Mouse (Mus musculus) mature B cell (primary cell): ENCODE measurements around the gene Kcnc2.
"Not testable (repeated sequence)": the region's sequence is repeated elsewhere in the genome, so short reads cannot be mapped to it uniquely, and the experiment has no call there.

ENCODE experiments used
- in situ Hi-C: fragments of 300-500 bp; cut with MboI; formaldehyde crosslinking; loops from 2 replicates; pipeline ENCODE4 v1.14.3; 2019

The Kcnc2 gene

GRCm38 (mm10) chr10:112270887-112271802, at the start of gene Kcnc2:
Kcnc2 (plus strand) TSS chr10:112271121.
- in situ Hi-C loops = no loop called here

- in situ Hi-C loops = no loop called here
Observed at GRCm38 (mm10) chr10:112227073-112227472, 43.8 kb upstream of the Kcnc2 start.

DNA sequence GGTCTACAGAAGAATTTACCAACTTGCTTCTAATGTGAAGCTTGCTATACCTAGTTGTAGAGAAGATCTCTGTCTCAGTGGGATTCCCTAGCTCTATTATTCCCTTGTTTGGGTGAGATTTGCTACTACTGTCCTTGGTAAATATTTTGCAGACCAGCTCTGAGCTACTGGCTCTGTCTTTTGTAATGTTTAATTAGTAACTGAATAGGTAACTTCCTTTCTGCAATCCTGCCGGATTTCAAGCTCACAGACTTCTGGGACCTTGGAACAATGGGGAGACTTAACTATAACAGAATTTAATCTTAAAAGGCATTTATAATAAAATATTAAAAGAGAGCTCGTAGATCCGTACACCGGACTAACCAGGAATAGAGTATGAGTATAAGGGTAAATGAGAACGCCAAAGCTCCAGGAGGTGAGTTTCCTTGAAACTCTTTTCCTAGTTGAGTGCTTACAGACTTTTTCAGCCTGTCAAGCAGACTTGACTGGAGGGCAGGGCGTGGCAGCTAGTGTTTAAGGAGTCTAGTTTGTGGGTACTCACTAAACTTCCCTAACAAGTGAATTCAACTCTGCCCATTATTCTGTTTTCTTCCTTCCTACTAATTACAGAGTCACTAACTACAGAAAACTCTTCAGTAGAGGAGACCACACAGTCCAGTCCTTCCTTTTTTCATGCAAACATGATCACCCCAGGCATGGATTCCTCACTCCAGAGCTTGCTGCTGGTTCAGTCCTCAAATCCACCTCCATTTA, 41.7 kb upstream of the Kcnc2 start:
- in situ Hi-C loops = not testable (repeated sequence)

DNA sequence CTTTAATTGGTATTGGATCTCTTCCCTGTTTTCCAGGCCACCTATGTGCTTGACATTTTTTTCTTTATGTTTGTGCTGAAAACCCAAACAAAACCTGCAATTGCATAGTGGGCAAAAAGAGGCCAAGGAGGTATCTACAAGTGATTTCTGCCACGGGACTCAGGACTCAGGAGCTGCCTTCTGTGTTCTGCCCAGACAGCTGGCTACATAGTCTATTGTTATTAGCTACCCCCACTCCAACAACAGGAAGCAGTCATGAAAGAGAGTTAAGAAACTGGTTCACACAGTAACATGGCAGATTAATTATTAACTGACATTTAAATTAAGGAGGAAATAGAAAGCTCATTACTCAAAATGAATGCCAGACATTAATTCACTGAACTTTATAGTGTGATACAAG, 38.2 kb upstream of the Kcnc2 start:
- in situ Hi-C loops = not testable (repeated sequence)

DNA sequence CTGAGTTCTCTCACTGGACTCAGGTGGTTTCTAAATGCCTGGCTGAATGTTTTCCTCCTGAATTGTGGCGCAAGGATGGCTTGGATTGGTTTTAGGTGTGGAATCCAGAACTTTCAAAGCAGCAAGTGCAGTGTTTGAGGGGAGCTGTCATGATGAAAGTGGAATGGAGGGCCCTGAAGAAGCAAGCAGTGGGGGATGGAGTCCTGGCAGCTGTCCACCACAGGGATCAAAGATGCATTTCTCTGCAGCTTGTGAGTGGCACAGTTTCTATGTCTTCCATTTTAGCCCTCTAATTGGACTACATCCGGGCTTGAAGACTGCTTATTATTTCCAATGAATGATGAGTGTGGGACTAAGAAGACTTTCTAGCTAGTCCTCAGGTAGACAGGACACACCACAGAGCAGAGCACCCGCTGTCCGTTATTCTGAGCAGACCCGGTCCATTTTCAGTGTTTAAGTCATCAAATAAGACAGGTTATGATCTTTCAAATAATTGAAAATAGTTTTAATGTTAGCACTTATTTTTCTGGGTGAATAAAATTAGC, 35.5 kb upstream of the Kcnc2 start:
- in situ Hi-C loops = not testable (repeated sequence)

GRCm38 (mm10) chr10:112248273-112248672, 22.6 kb upstream of the Kcnc2 start:
- in situ Hi-C loops = no loop called here

DNA sequence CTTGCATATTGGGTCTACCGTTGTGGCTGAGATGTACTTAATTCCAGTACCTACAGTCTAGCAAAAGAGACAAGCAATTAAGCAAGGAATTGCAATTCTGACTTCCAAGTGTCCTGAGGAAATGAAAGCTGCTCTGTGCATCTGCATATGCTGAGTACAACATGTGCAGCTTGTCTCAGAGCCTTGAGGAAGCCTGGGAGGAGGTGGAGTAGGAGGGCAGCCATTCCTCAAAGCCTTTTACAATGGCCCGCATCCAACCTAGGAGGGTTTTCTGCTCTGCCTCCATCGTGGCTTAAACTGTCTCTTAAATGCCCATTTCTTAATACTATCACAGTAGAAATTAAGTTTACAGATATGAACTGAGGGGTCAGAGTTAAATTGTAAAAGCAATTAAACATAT, 7.5 kb upstream of the Kcnc2 start:
- in situ Hi-C loops = no loop called here

DNA sequence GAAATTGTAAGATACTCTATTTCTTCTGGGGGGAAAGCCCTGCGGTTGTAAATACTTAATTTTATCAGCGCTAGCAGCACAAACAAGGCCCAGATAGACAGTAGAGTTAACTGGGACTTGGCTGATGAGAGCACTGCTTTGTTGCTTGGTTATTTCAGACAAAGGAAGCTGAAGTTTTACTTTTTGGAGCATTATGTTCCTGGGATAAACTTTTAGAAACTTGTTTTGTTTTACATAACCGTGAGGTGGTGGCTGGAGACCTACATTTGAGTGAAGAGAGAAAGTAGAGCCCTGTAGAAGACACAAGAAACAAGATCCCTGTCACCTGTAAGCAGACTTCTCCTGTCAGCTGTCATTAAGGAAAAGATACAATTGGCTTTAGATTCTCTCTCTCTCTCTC, 1.4 kb upstream of the Kcnc2 start:
- in situ Hi-C loops = no loop called here

- in situ Hi-C loops = no loop called here
Observed at GRCm38 (mm10) chr10:112269939-112270781, 761 bp upstream of the Kcnc2 start.

GRCm38 (mm10) chr10:112271803-112272165, 863 bp downstream of the Kcnc2 start:
- in situ Hi-C loops = no loop called here

DNA sequence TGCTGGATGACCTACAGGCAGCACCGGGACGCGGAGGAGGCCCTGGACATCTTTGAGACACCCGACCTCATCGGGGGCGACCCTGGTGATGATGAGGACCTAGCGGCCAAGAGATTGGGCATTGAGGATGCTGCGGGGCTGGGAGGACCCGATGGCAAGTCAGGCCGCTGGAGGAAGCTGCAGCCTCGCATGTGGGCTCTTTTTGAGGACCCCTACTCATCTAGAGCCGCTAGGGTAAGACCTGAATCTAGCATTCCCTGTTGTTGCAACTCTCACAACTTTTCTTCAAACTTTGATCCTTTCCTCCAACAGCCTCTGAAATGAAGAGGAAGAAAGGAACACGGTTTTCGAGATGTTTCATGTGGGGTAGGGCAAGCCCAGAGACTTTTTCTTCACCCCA, 1.2 kb downstream of the Kcnc2 start:
- in situ Hi-C loops = no loop called here

- in situ Hi-C loops = no loop called here
Observed at GRCm38 (mm10) chr10:112277996-112278395, 7.1 kb downstream of the Kcnc2 start.

DNA sequence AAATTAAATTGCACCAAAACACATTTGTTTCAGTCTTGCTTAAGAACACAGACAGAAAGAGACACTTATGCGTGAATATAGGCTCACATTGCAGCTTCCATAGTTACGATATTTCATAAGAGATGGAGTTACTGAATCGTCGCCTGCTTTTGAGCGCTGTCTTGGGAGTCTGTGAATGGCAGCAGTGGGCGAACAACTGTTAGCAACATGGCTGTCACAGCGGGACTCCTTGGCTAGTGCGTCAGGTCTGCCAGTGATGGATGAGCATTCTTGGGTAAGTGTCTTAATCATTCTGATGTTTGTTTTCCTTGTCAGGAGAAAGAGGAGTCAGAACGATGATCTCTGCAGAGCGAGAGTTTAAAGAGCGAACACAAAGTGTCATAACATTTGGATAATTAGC, 44.2 kb downstream of the Kcnc2 start:
- in situ Hi-C loops = no loop called here

GRCm38 (mm10) chr10:112317783-112318182, 46.9 kb downstream of the Kcnc2 start:
- in situ Hi-C loops = no loop called here

GRCm38 (mm10) chr10:112357669-112358362, 86.9 kb downstream of the Kcnc2 start:
- in situ Hi-C loops = no loop called here

DNA sequence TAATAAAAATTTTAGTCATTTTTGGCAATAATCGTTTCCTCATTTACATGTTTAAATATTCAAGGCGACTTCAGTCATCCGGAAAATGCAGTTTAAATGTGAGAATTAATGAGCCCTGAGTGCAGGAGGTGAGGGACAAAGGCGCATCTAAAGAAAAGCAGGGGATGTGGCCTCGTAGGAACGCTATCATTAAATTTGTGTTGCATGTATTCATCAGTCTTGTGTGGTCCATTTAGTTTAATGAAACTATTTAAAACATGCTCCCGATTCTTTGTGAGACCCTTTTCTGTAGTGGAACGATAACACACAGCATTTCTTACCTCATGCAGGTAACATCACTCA, 87.4 kb downstream of the Kcnc2 start:
- in situ Hi-C loops = no loop called here

DNA sequence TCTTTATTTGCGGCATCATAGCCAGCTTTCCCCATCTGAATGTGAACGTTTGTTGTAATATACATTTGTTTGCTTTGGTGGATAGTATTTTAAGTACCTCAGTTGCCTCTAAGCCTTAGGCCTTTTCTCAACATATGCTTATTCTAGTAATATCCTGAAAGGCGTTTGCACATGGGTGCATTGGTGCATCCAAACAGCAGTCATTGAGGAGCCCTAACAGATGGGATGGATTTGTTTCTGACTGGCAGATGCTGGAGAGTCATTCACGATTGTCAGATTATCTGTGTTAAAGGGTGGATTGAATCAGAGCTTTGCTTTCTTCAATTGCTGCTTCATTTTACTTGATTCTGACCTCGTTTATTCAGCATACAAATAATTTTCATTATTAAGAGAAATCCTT, 89.8 kb downstream of the Kcnc2 start:
- in situ Hi-C loops = no loop called here

GRCm38 (mm10) chr10:112368369-112368768, 97.4 kb downstream of the Kcnc2 start:
- in situ Hi-C loops = no loop called here

DNA sequence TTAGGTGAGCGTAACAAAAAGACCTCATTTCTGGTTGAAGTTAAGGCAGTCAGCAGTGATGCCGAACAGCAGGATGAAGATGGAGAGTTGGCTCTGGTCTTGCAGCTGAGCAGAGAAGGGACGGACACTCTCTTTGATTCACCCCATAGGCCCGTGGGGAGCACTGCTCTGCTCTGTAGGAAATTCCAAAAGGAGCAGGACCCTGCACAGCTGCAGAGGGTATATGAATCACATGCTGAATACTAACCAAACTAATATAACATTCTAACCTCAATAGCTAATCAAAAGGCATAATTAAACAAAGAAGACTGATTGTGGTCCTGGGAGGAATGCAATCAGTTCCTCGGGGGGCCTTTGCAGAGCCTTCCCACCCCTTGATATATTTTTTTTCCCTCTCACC, 106.2 kb downstream of the Kcnc2 start:
- in situ Hi-C loops = no loop called here

DNA sequence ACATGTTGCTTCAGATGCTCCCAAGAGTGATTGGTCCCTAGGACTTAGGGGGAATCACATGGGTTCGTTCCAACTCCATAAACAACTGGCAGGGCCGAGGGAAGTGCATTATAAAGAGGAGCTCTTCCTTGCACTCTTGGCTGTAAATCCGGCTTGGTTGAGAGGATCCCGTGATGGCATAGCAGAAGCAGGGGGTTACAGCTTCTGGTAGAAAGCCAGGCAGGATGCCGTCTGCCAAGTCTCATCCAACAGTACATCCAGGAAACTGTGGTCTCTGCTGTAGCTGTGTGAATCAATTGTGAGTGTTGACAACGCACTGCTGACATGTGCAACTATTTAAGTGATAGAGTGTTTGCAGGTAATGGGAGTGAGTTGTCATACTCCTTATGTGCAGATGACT, 107.5 kb downstream of the Kcnc2 start:
- in situ Hi-C loops = no loop called here

DNA sequence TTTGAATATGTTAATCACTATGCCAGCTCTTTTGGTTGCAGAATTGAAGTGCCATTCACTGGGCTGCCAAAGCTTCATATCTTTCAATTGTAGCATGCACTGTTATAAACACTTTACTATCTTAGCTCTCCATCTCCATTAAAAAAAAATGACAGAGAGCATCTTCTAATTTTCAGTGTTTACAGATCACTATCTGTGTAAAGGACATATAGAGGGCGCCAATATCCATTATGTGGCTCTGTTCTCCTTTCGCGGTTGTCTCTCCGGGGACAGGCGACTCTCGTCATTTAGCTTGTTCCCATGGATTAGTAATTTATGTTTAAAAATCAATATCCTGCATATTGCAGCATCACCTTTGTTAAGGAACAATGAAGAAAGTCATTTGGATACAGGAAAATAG, 109.7 kb downstream of the Kcnc2 start:
- in situ Hi-C loops = no loop called here
